Mouse (Mus musculus) erythroblast, embryonic 14.5 days (primary cell): ENCODE results near the gene Cadps2. TPM values are rescaled to one million over a fixed set of nuclear protein-coding genes. Genes with fewer than 3 reads are reported as not detected.
A peak's percentile ranks its signal among the peaks of the same experiment; 100 is the strongest.

Experiments used
- H3K27me3 ChIP-seq: 2 replicates; pipeline ENCODE4 v1.6.1; 2012; ENCODE audit warnings: inconsistent platforms; ENCODE audit not compliant: control insufficient read depth
- H3K36me3 ChIP-seq: 2 replicates; pipeline ENCODE4 v1.6.1; 2012; ENCODE audit warnings: mild to moderate bottlenecking, inconsistent platforms; ENCODE audit not compliant: control insufficient read depth
- H3K4me1 ChIP-seq: 2 replicates; pipeline ENCODE4 v1.6.1; 2012; ENCODE audit warnings: inconsistent platforms; ENCODE audit not compliant: control insufficient read depth
- H3K4me3 ChIP-seq: replicated peaks from 2 replicates; pipeline ENCODE3; 2012; ENCODE audit warnings: moderate library complexity, mild to moderate bottlenecking, inconsistent platforms
- H3K9me3 ChIP-seq: 2 replicates; pipeline ENCODE4 v1.6.1; 2012; ENCODE audit warnings: low read length, inconsistent platforms, mixed read lengths; ENCODE audit not compliant: control insufficient read depth
- GATA1 ChIP-seq: IDR thresholded peaks from 2 replicates; pipeline ENCODE4 v1.6.1; 2012; ENCODE audit warnings: low read length, inconsistent platforms, mixed read lengths
- TAL1 ChIP-seq: IDR thresholded peaks from 3 replicates; pipeline ENCODE4 v1.6.1; 2012; ENCODE audit warnings: low read length, inconsistent platforms, mixed read lengths
- polyA plus RNA-seq: library from polyadenylated mRNA; stranded (reverse); fragments of >175 nt; gene quantifications from 2 replicates; pipeline ENCODE4 v1.2.3, GENCODE M21; 2012

Gene Cadps2
- polyA plus RNA-seq: not detected in 2 replicates

DNA sequence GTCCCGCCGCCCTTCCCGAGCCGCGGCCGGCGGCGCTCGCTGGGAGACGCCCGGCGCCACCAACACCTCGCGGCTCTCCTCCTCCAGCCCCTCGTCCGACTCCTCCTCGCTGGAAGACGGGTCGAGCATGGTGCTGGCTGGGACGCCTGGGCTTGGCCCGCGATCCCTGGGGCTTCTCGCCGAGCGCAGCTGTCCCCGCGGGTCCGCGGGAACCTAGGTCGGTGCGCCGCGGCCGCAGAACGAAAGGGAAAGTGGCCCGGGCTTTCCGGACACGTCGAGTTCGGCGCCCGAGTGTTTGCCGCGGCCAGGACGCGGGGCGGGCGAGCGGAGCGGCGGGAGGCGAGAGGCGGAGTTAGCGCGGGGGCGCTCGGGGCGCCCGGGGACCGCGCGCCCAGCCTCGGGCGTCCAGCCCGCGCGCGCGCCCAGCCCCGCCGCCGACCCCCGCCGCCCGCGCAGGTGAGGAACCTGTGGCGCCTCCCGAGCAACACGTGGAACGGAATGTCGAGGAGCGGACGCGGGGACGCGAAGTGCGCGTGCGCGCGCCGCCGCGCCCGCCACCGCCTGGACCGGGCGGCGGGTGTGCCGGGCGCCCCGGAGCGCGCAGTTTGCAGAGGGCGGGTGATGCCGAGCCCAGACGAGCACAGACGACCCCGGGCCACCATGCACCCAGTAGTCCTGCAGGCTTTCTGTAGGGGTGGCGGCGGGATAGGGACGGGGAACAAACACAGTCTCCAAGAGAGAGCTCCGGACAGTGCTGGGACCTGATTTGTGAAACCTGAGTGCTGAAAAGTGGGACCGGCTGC, at the start of gene Cadps2:
TSS of gene Cadps2 (minus strand) at position 413 of the 803 bp plus-strand sequence.
- TF ChIP-seq TAL1 (no peak), GATA1 (no peak)
- Histone ChIP-seq H3K27me3 (peaks cover 33% of the 10 kb centered on the region), H3K4me1 (no peaks in the 10 kb centered on the region)

GRCm38 (mm10) chr6:23886418-23886817, 47.2 kb upstream of the Cadps2 start:
- no peak overlapping the region for H3K4me3 ChIP-seq
- H3K9me3 ChIP-seq: no peaks in the 10 kb centered on the region
- no peak for TF ChIP-seq TAL1
- no peaks in the 10 kb centered on the region for H3K4me1 ChIP-seq
- no peaks in the 10 kb centered on the region for H3K36me3 ChIP-seq
- H3K27me3 ChIP-seq: no peaks in the 10 kb centered on the region

More for the DNA sequence above, at the start of gene Cadps2:
- Histone ChIP-seq H3K4me3 (peak within 1 kb of the TSS; percentile 40), H3K9me3 (no peaks in the 10 kb centered on the region), H3K36me3 (no peaks in the 10 kb centered on the region)

DNA sequence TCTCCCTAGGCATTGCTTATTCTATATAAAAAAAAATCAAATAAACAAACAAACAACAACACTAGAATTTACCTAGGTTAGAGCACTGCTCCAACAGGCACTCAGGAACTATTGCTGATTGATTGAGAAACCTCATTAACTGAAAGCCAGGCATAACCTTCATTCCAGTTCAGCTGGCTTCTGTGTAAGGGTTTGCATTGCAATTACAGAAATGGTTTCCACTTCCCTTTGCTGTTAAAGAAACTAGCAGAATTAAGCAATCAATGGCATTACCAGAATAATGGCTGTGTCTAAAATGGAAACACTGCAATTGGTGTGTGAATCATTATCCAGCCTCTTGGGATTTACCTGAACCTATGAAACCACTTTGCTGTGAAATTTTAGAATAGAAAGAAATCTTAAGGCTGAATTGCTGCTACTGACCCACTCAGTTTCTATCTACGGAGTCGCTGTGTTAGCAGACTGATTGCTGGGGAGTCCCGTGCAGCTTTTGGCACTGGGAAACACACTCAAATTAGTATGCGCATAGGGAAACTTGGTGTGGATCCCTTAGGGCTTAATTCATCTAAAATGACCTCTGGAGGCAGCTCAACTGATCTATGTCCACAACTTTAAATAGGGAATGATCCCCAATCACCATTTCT, 37.7 kb upstream of the Cadps2 start:
- no peak overlapping the region for H3K4me3 ChIP-seq
- no peaks in the 10 kb centered on the region for H3K9me3 ChIP-seq
- TF ChIP-seq GATA1 (no peak), TAL1 (no peak)
- H3K27me3 ChIP-seq: no peaks in the 10 kb centered on the region
- H3K36me3 ChIP-seq: no peaks in the 10 kb centered on the region
- H3K4me1 ChIP-seq: no peaks in the 10 kb centered on the region

- H3K36me3 ChIP-seq: no peaks in the 10 kb centered on the region
- H3K9me3 ChIP-seq: no peaks in the 10 kb centered on the region
- no peak overlapping the region for H3K4me3 ChIP-seq
- no peaks in the 10 kb centered on the region for H3K4me1 ChIP-seq
- H3K27me3 ChIP-seq: no peaks in the 10 kb centered on the region
- no peak for TF ChIP-seq GATA1
- TF ChIP-seq TAL1: no peak
These were observed 37.1 kb upstream of the Cadps2 start for GRCm38 (mm10) chr6:23876363-23876762.

- TF ChIP-seq TAL1 (no peak), GATA1 (no peak)
- Histone ChIP-seq H3K4me3 (no peak overlapping the region), H3K27me3 (no peaks in the 10 kb centered on the region), H3K4me1 (no peaks in the 10 kb centered on the region), H3K9me3 (no peaks in the 10 kb centered on the region), H3K36me3 (no peaks in the 10 kb centered on the region)
These were observed 34.6 kb upstream of the Cadps2 start for GRCm38 (mm10) chr6:23873812-23874211.

DNA sequence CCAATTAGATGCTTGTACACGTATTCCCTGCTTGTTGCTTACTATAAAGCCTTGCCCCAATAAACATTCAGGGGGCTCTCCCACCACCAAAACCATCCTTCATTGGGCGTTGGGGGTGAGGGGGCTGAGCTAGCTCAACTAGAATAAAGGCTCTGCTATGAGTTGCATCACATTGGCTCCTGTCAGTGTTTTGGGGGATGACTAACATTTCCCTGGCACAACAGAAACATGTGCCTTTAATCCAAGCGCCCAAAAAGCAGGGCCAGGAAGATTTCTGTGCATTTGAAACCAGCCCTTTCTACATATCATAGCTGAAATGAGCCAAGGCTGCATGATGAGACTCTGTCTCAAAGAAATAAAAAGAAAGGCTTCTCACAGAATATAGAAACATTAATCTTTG, 34.0 kb upstream of the Cadps2 start:
- H3K4me1 ChIP-seq: no peaks in the 10 kb centered on the region
- TF ChIP-seq TAL1 (no peak), GATA1 (no peak)
- no peaks in the 10 kb centered on the region for H3K27me3 ChIP-seq
- H3K9me3 ChIP-seq: no peaks in the 10 kb centered on the region
- no peak overlapping the region for H3K4me3 ChIP-seq
- no peaks in the 10 kb centered on the region for H3K36me3 ChIP-seq

- Histone ChIP-seq H3K4me1 (no peaks in the 10 kb centered on the region), H3K36me3 (no peaks in the 10 kb centered on the region), H3K27me3 (no peaks in the 10 kb centered on the region), H3K9me3 (no peaks in the 10 kb centered on the region), H3K4me3 (no peak overlapping the region)
- TF ChIP-seq GATA1 (no peak), TAL1 (no peak)
These were observed 30.8 kb upstream of the Cadps2 start for GRCm38 (mm10) chr6:23869971-23870370.

GRCm38 (mm10) chr6:23866298-23866697, 27.1 kb upstream of the Cadps2 start:
- no peaks in the 10 kb centered on the region for H3K27me3 ChIP-seq
- TF ChIP-seq GATA1: no peak
- H3K9me3 ChIP-seq: no peaks in the 10 kb centered on the region
- H3K4me3 ChIP-seq: no peak overlapping the region
- H3K36me3 ChIP-seq: no peaks in the 10 kb centered on the region
- no peaks in the 10 kb centered on the region for H3K4me1 ChIP-seq

GRCm38 (mm10) chr6:23853464-23853863, 14.2 kb upstream of the Cadps2 start:
- no peaks in the 10 kb centered on the region for H3K36me3 ChIP-seq
- TF ChIP-seq GATA1: no peak
- no peak for TF ChIP-seq TAL1
- no peaks in the 10 kb centered on the region for H3K4me1 ChIP-seq
- H3K4me3 ChIP-seq: no peak overlapping the region
- no peaks in the 10 kb centered on the region for H3K9me3 ChIP-seq
- H3K27me3 ChIP-seq: no peaks in the 10 kb centered on the region

DNA sequence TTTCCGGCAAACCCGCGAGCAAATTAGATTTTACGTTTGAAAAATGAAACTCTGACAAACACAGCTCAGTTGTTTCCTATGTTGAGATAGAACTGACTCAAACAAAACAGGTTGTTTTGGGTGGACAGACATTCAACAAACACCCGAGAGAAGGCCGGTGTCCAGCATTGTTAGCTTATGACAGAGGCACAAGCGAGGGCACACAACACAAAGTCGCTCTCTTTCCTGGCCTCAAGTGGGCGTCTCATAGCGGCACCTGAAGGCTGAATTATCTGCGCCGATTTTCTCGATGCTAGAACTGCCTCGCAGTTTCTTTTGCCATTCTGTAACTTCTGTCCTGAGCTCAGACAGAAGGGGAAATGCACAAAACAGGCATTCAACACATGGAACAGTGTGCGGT, 780 bp upstream of the Cadps2 start:
- H3K4me3 ChIP-seq: no peak overlapping the region
- TF ChIP-seq TAL1: no peak
- no peaks in the 10 kb centered on the region for H3K36me3 ChIP-seq

More for the DNA sequence above, 780 bp upstream of the Cadps2 start:
- no peaks in the 10 kb centered on the region for H3K4me1 ChIP-seq
- peaks cover 33% of the 10 kb centered on the region for H3K27me3 ChIP-seq
- H3K9me3 ChIP-seq: no peaks in the 10 kb centered on the region
